Mouse (Mus musculus): Measurements from ENCODE around the gene Smim17.

DNA sequence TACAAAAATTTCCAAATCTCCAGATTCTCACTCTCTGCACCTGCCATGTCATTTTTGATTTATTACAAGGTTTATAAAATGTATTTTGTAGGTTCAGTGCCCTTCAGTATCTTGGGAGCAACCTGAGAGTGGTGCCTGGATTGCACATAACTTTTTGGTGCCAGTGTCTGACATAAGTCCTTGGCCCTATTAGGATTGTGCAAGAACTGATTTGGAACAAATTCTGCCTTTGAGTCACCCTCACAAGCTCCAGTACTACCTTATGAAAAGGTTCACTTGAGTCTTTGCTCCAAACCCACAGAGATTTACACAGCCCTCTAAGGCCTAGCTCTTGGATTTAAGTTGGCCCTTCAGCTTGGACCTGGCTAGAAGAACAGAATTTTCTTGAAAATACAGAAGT, 68.4 kb downstream of the Smim17 start, which contains the start of gene Olfr1346:
- TF ChIP-seq CTCF (conservative IDR thresholded peaks at IDR 0.05; ENCODE audit: low read length) (no peak), NANOG (IDR thresholded peaks at IDR 0.05; ENCODE audit: borderline replicate concordance, low read length) (no peak)
